Mouse (Mus musculus) liver, adult 2 months (tissue): ENCODE measurements at regions not wholly inside any gene's neighbourhood (a gene's known extent, or its start where the extent isn't known, plus 50 kb on each side); places are given as distances from the start of the nearest gene placed in this dataset.

ENCODE experiments used
- CTCF ChIP-seq: fragments of 200-500 bp; IDR thresholded peaks from 2 replicates; pipeline ENCODE4 v1.5.1; 2011; ENCODE audit warnings: low read depth, low read length, control low read depth
- POLR2A ChIP-seq: fragments of 200-500 bp; IDR thresholded peaks from 2 replicates; pipeline ENCODE4 v1.6.1; 2011; ENCODE audit warnings: low read length, control low read depth; ENCODE audit not compliant: insufficient read depth; ENCODE audit errors: extremely low read depth

DNA sequence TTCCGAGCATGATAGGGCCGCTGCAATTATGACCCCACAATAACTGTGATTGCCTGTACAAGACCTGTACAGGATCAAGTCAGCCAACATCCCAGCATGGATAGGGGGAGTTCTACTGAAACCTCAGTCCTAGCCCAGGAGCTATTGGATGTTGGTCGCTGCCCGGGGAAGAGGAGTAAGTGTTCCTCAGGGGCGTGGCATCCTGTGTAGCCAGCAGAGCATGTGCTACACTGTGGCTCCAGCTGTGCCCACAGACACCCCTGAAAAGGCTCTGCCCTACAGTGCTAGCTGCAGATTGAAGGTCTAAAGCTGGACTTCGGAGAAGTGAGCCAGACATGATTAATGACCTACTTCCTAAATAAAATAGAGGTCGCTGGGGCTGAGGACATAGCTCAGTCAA is 317.5 kb upstream of the 3110018I06Rik start:
- no peak for TF ChIP-seq CTCF
- TF ChIP-seq POLR2A: no peak
